Comparison of ENCODE assay signal across 9 mouse cellular contexts in the genomic region with DNA sequence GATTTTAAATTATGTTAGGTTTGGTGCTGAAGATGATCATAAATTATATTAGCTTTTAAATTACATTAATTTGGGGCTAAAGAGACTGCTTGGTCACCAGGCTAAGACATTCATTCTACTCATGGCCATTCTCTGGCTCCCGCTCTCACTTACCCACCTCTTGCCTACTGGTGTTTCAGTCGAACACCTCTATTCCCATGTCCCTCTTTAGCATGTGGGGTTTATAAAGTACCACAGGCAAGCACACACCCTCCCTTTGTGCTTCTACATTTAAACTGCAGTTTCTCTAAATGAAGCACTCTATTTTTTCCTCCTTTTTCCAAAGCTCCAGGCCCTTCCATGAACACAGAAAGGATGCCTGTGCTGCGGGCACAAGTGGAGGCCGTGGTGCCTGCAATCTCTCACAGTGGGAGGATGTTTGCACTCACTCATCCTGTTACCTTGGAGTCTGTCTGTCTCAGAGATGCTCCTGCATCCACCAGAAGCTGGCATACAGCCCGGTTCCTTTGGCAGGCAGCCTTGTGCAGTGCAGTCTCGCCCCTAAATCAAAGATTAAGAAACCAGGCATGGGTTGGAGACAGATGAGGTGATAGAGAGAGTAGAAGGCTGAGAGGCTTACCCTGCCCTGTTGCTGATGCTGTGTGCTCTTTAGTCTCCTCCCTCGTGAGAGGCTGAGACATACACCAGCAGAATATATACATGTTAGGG. TPM values are rescaled to one million over a fixed set of nuclear protein-coding genes. Genes with fewer than 3 reads are reported as not detected.
DNase-seq lines count a peak whose midpoint lies in the region; ATAC-seq and TF ChIP-seq lines count a peak whose summit lies in the region.
"Had no signal": no experiment of that assay in that cellular context is flagged by ENCODE, and none has a peak within 500 bp of the region (broad histone marks: within the 10 kb centered on the region; RNA-seq: fewer than 3 reads in every experiment).

No protein-coding gene starts in this region.

- no peaks in the 10 kb centered on the region for H3K9me3 ChIP-seq in forebrain, postnatal 0 days (ENCODE audit: low read length)
- H3K9me3 ChIP-seq in stomach, postnatal 0 days (ENCODE audit: control insufficient read depth, low read length), result no peaks in the 10 kb centered on the region

- H3K4me2 ChIP-seq in forebrain, postnatal 0 days (ENCODE audit: low read depth), result no peak overlapping the region
- no peak overlapping the region for H3K4me2 ChIP-seq in stomach, postnatal 0 days (replicated peaks; ENCODE audit: low read depth)

- WGBS in forebrain, postnatal 0 days, result 36% methylated on average over 7 of the region's 7 CpGs
- 62% methylated on average over 7 of the region's 7 CpGs for WGBS in stomach, postnatal 0 days

- no peak for TF ChIP-seq CTCF in forebrain, postnatal 0 days (IDR thresholded peaks at IDR 0.05; ENCODE audit: low read depth)
- no peak for TF ChIP-seq CTCF in stomach, postnatal 0 days (IDR thresholded peaks at IDR 0.05; ENCODE audit: low read depth)

- no peak overlapping the region for H3K4me3 ChIP-seq in forebrain, postnatal 0 days (ENCODE audit: low read depth, low read length)
- no peak overlapping the region for H3K4me3 ChIP-seq in stomach, postnatal 0 days (ENCODE audit: low read depth, low read length)

- peak; percentile 87 for DNase-seq in heart, adult 11 months
- DNase-seq in heart, adult 8-10 months (ENCODE audit: low spot score), result no peak
- peak; percentile 85 for DNase-seq in adrenal gland, postnatal 25 days
- peak; percentile 66 for DNase-seq in forebrain, postnatal 0 days
- DNase-seq in layer of hippocampus, adult 9-11 months, result peak; percentile 81
- peak; percentile 66 for DNase-seq in lung, postnatal 14 days
- peak; percentile 41 for DNase-seq in stomach, postnatal 0 days (ENCODE audit: low spot score)
- no peak for DNase-seq in thymus, postnatal 14 days

- H3K4me1 ChIP-seq in forebrain, postnatal 0 days (ENCODE audit: insufficient read depth), result no peaks in the 10 kb centered on the region
- no peaks in the 10 kb centered on the region for H3K4me1 ChIP-seq in stomach, postnatal 0 days (replicated peaks; ENCODE audit: control insufficient read depth, insufficient read depth)

- peak overlapping the region; percentile 57 for H3K27ac ChIP-seq in forebrain, postnatal 0 days (ENCODE audit: low read depth, low read length)
- H3K27ac ChIP-seq in stomach, postnatal 0 days (replicated peaks), result no peak overlapping the region
- H3K27ac ChIP-seq: liver, embryonic 14.5 days had no signal

- no peaks in the 10 kb centered on the region for H3K27me3 ChIP-seq in forebrain, postnatal 0 days (ENCODE audit: insufficient read depth, low read length)
- no peaks in the 10 kb centered on the region for H3K27me3 ChIP-seq in stomach, postnatal 0 days (ENCODE audit: control insufficient read depth, insufficient read depth, low read length)

- peak; percentile 81 for ATAC-seq in forebrain, postnatal 0 days
- no peak; the same call in 1 of the 2 replicates for ATAC-seq in stomach, postnatal 0 days (ENCODE audit: low FRiP score, low TSS enrichment)

- TF ChIP-seq EP300 in stomach, postnatal 0 days (optimal IDR thresholded peaks at IDR 0.05), result no peak

- H3K36me3 ChIP-seq in forebrain, postnatal 0 days (ENCODE audit: insufficient read depth), result no peaks in the 10 kb centered on the region; the same call in 1 of the 2 replicates
- H3K36me3 ChIP-seq in stomach, postnatal 0 days (ENCODE audit: control insufficient read depth, insufficient read depth, low read length), result no peaks in the 10 kb centered on the region

- H3K9ac ChIP-seq in forebrain, postnatal 0 days, result no peak overlapping the region
- H3K9ac ChIP-seq in stomach, postnatal 0 days (ENCODE audit: low read length), result no peak overlapping the region
- H3K9ac ChIP-seq: liver, embryonic 14.5 days had no signal

RNA-seq across cellular contexts. Expression of gene Ptn, which starts 40.6 kb away (rescaled TPM):
- total RNA-seq in heart, adult 8-10 months (2022), result 1 to 10 TPM; 1.2 to 2.0 (median 1.7) TPM
- 48.5 and 67.4 TPM in 2 replicates for total RNA-seq in adrenal gland, postnatal 25 days (2021)
- total RNA-seq in forebrain, postnatal 0 days (2014; rRNA removed), result 598 and 696 TPM in 2 replicates
- polyA plus RNA-seq in forebrain, postnatal 0 days (2015; fragmentation: Nextera tagmentation; extraction: Ambion mirVana), result 916 and 1,048 TPM in 2 replicates
- 157 and 183 TPM in 2 replicates for polyA plus RNA-seq in stomach, postnatal 0 days (2015; fragmentation: Nextera tagmentation; extraction: Ambion mirVana)

Comparison
In these comparisons a context has a peak if more than half of its experiments do, and no peak if none do; other contexts are left out.
1. DNase-seq: peak in heart, adult 11 months (single experiment), adrenal gland, postnatal 25 days (single experiment), forebrain, postnatal 0 days (single experiment), layer of hippocampus, adult 9-11 months (single experiment), lung, postnatal 14 days (single experiment) and stomach, postnatal 0 days (single experiment); none in heart, adult 8-10 months (single experiment) and thymus, postnatal 14 days (single experiment).
2. RNA of gene Ptn, which starts 40.6 kb away (total RNA-seq): 598 to 696 TPM in forebrain, postnatal 0 days and 48.5 to 67.4 TPM in adrenal gland, postnatal 25 days; 1.2 to 2.0 TPM in heart, adult 8-10 months; every median in the first group is over 10 times any median in the second.